Mouse (Mus musculus): ENCODE measurements around the gene Pfdn2.
A peak's percentile ranks its signal among the peaks of the same experiment; 100 is the strongest.

DNA sequence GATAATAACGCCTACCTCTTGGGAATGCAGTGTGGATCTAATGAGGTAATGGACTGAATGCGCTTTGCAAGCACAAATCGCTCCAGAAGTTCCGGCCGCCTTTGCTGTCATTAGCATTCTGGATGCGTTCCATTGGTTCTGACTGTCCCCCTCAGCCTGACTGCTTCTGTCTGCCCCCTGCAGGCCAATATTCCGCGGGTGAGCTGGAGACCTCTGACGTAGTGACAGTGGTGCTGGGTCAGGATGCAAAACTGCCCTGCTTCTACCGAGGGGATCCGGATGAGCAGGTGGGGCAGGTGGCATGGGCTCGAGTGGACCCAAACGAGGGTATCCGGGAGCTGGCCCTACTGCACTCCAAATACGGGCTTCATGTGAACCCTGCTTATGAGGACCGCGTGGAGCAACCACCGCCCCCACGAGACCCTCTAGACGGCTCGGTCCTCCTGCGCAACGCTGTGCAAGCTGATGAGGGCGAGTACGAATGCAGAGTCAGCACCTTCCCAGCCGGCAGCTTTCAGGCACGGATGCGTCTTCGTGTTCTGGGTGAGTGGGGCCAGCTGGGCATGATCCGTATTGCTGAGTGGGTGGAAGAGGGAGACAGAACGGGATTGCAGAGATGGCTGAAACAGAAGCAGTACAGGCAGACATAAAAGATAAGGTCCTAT is 34.6 kb downstream of the Pfdn2 start:
- TF ChIP-seq CTCF (conservative IDR thresholded peaks at IDR 0.05; ENCODE audit: low read length): peak; percentile 69
- TF ChIP-seq POU5F1 (IDR thresholded peaks at IDR 0.05; ENCODE audit: borderline replicate concordance, low read length): no peak
